Mouse (Mus musculus): ENCODE results near the gene Yrdc. TPM values are rescaled to one million over a fixed set of nuclear protein-coding genes. Genes with fewer than 3 reads are reported as not detected.

Gene Yrdc
- polyA plus RNA-seq (2012; rRNA removed), result 19.6 and 27.2 TPM in 2 replicates

GRCm38 (mm10) chr4:124850261-124850913, at the start of gene Yrdc:
Yrdc (plus strand) TSS chr4:124850679.

DNA sequence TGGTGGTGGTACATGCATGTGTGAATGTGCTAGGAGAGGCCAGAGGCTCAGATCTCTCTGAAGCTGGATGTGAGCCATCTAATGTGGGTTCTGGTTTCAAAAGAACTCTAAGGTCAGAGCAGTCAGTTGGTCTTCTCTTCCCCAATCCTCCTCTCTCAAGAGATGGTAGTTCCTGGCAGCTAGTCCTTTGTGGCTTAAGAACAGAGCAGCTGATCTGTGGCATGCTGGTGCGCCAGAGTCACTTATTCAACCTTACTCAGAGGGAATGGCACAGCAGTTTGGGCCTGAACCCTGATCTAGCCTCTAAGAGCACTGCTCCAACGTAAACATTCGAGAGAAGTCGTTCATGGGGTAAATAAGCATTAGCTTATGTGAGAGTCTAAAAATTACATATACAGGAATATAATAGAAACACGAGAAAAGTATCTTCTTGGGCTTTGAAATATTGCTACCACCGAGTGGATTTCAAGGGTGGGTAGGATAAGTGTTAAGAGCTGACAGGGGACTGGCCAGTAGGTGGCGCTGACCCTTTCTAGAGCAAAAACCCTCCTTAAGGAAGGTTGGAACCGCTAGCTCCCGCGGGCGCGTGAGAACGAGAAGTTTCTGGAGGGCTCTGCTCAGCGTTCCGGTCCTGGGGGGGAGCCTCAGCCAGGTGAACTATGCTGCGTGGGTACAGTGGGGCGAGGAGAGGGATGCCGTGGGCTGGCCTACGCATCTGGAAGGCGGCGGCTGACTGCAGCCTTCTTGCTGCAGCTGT, 48.7 kb upstream of the Yrdc start, which contains the start of gene Mtf1:
Gene Mtf1 (plus strand): TSS at position 553 of the 757 bp plus-strand sequence.

GRCm38 (mm10) chr4:124850933-124851658, 617 bp downstream of the Yrdc start, which contains the start of gene 1110065P20Rik:
1110065P20Rik (minus strand) TSS chr4:124851196.

GRCm38 (mm10) chr4:124861283-124862188, 11.1 kb downstream of the Yrdc start, which contains the start of gene Maneal:
Maneal (minus strand) TSS chr4:124862171.

GRCm38 (mm10) chr4:124880599-124880998, 30.1 kb downstream of the Yrdc start, which contains the start of gene Epha10:
Epha10 (plus strand) TSS chr4:124880899.

Other genes starting within 250 kb of the Yrdc start
- gene 3100002H09Rik, start 239.9 kb upstream of the Yrdc start, polyA plus RNA-seq (2012; rRNA removed), result not detected in 2 replicates
- gene Pou3f1, start 193.9 kb upstream of the Yrdc start, polyA plus RNA-seq (2012; rRNA removed), result 0.01 TPM in 2 replicates
- gene Utp11, start 157.1 kb upstream of the Yrdc start, polyA plus RNA-seq (2012; rRNA removed), result 18.1 and 18.4 TPM in 2 replicates
- 2.5 and 3.4 TPM in 2 replicates for gene Fhl3, start 150.0 kb upstream of the Yrdc start, polyA plus RNA-seq (2012; rRNA removed)
- gene Sf3a3, start 135.9 kb upstream of the Yrdc start, polyA plus RNA-seq (2012; rRNA removed), result 46.1 and 50.2 TPM in 2 replicates
- 29.7 and 37.7 TPM in 2 replicates for gene Inpp5b, start 108.8 kb upstream of the Yrdc start, polyA plus RNA-seq (2012; rRNA removed)
- gene Mtf1, start 48.6 kb upstream of the Yrdc start, polyA plus RNA-seq (2012; rRNA removed), result 8.3 and 9.0 TPM in 2 replicates
- 9.4 and 10.3 TPM in 2 replicates for gene 1110065P20Rik, start 517 bp downstream of the Yrdc start, polyA plus RNA-seq (2012; rRNA removed)
- gene Maneal, start 11.5 kb downstream of the Yrdc start, polyA plus RNA-seq (2012; rRNA removed), result 0.01 and 0.03 TPM in 2 replicates
- 0.01 TPM in 1 of 2 replicates, not detected in the other for gene Epha10, start 30.2 kb downstream of the Yrdc start, polyA plus RNA-seq (2012; rRNA removed)
- 5.5 and 7.0 TPM in 2 replicates for gene 9930104L06Rik, start 86.4 kb downstream of the Yrdc start, polyA plus RNA-seq (2012; rRNA removed)
- 62.8 and 68.2 TPM in 2 replicates for gene Cdca8, start 88.6 kb downstream of the Yrdc start, polyA plus RNA-seq (2012; rRNA removed)
- 0.75 and 0.92 TPM in 2 replicates for gene Rspo1, start 135.8 kb downstream of the Yrdc start, polyA plus RNA-seq (2012; rRNA removed)
- gene Gnl2, start 165.9 kb downstream of the Yrdc start, polyA plus RNA-seq (2012; rRNA removed), result 29.5 and 31.3 TPM in 2 replicates
- 0.01 TPM in 1 of 2 replicates, not detected in the other for gene Dnali1, start 215.0 kb downstream of the Yrdc start, polyA plus RNA-seq (2012; rRNA removed)
- gene Snip1, start 216.0 kb downstream of the Yrdc start, polyA plus RNA-seq (2012; rRNA removed), result 8.4 and 10.2 TPM in 2 replicates
- gene Meaf6, start 234.5 kb downstream of the Yrdc start, polyA plus RNA-seq (2012; rRNA removed), result 12.4 and 16.9 TPM in 2 replicates

Data from liver, embryonic 14 days (tissue).